ENCODE assay signal across 8 mouse cellular contexts in the genomic region with DNA sequence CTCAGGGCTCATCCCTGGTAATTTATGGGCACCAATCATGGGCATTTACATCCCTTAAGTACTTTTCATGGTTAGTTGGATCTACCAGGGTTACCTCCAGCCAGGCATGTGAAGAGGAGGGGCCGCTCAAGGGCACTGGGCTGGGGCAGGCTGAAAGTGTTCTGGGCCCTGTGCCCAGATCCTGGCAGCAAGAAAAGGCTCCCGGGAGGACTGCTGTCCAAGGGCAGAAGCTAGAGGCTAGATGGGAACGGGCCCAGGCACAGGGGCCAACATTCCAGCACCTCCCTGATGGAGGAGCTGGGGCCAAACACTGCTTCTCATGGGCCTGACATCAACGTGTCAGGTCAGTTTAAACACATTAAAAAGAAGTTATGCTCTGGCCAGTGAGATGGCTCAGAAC. TPM values are rescaled to one million over a fixed set of nuclear protein-coding genes. Genes with fewer than 3 reads are reported as not detected.
DNase-seq lines count a peak whose midpoint lies in the region; ATAC-seq and TF ChIP-seq lines count a peak whose summit lies in the region.

No protein-coding gene starts in this region.

- H3K9ac ChIP-seq in heart, postnatal 0 days (replicated peaks; ENCODE audit: low read depth, low read length), result no peak overlapping the region
- no peak overlapping the region for H3K9ac ChIP-seq in liver, embryonic 11.5 days (ENCODE audit: low read depth, low read length)

- 29% methylated on average over 4 of the region's 4 CpGs for WGBS in heart, postnatal 0 days
- WGBS in liver, embryonic 11.5 days, result 72% methylated on average over 4 of the region's 4 CpGs

- peak overlapping the region; percentile 62 for H3K27ac ChIP-seq in heart, postnatal 0 days (ENCODE audit: low read depth)
- H3K27ac ChIP-seq in liver, embryonic 11.5 days (ENCODE audit: low read depth, low read length), result no peak overlapping the region

- H3K4me1 ChIP-seq in heart, postnatal 0 days (ENCODE audit: control insufficient read depth, insufficient read depth), result no peaks in the 10 kb centered on the region
- no peaks in the 10 kb centered on the region for H3K4me1 ChIP-seq in liver, embryonic 11.5 days (replicated peaks; ENCODE audit: control insufficient read depth, insufficient read depth, low read length)

- no peak overlapping the region for H3K4me3 ChIP-seq in heart, postnatal 0 days (ENCODE audit: low read depth, low read length)
- H3K4me3 ChIP-seq in liver, embryonic 11.5 days (ENCODE audit: low read depth, low read length), result no peak overlapping the region

- H3K4me2 ChIP-seq in heart, postnatal 0 days (ENCODE audit: low read depth, low read length), result no peak overlapping the region
- H3K4me2 ChIP-seq in liver, embryonic 11.5 days, result no peak overlapping the region

- TF ChIP-seq CTCF in heart, postnatal 0 days (IDR thresholded peaks at IDR 0.05; ENCODE audit: low read depth), result no peak

- H3K27me3 ChIP-seq in heart, postnatal 0 days (ENCODE audit: control insufficient read depth, insufficient read depth, low read length), result no peaks in the 10 kb centered on the region
- H3K27me3 ChIP-seq in liver, embryonic 11.5 days (replicated peaks; ENCODE audit: control insufficient read depth, insufficient read depth, low read length), result no peaks in the 10 kb centered on the region

- DNase-seq in embryo, embryonic 10 days (ENCODE audit: low spot score), result peak; percentile 48
- DNase-seq in embryo, embryonic 9.5 days (ENCODE audit: extremely low spot score), result no peak
- peak; percentile 90 for DNase-seq in Muller cell, postnatal 12 days (ENCODE audit: inconsistent ontology term)
- peak; percentile 33 to 34 for DNase-seq in cerebellum, postnatal 36 days
- peak; percentile 80 for DNase-seq in heart, postnatal 0 days (ENCODE audit: low spot score)
- DNase-seq in lung, postnatal 10 days, result peak; percentile 44
- no peak for DNase-seq in liver
- no peak for DNase-seq in liver, embryonic 11.5 days (ENCODE audit: low spot score)

- no peaks in the 10 kb centered on the region for H3K9me3 ChIP-seq in heart, postnatal 0 days (replicated peaks; ENCODE audit: control insufficient read depth, low read length)
- no peaks in the 10 kb centered on the region for H3K9me3 ChIP-seq in liver, embryonic 11.5 days (ENCODE audit: control insufficient read depth, low read length)

- no peaks in the 10 kb centered on the region for H3K36me3 ChIP-seq in heart, postnatal 0 days (replicated peaks; ENCODE audit: control insufficient read depth, insufficient read depth, low read length)
- no peaks in the 10 kb centered on the region for H3K36me3 ChIP-seq in liver, embryonic 11.5 days (ENCODE audit: control insufficient read depth, insufficient read depth, low read length)

- ATAC-seq in heart, postnatal 0 days (ENCODE audit: insufficient read depth, low read depth), result peak; percentile 97
- ATAC-seq in liver, embryonic 11.5 days (replicated peaks; ENCODE audit: low FRiP score), result no peak

- no peak for TF ChIP-seq EP300 in heart, postnatal 0 days (IDR thresholded peaks at IDR 0.05; ENCODE audit: low read depth)

RNA-seq across cellular contexts. Expression of gene 9530068E07Rik, which starts 51.0 kb away (rescaled TPM):
- total RNA-seq in heart, postnatal 0 days (2014; rRNA removed; ENCODE audit: low replicate concordance), result 149 and 200 TPM in 2 replicates
- polyA plus RNA-seq in heart, postnatal 0 days (2015; fragmentation: Nextera tagmentation; extraction: Ambion mirVana), result 133 and 134 TPM in 2 replicates
- polyA plus RNA-seq in liver, embryonic 11.5 days (2014; fragmentation: Nextera tagmentation; extraction: Ambion mirVana), result 124 and 141 TPM in 2 replicates

Comparison
In these comparisons a context has a peak if more than half of its experiments do, and no peak if none do; other contexts are left out.
1. DNase-seq: peak in embryo, embryonic 10 days (single experiment), Muller cell, postnatal 12 days (single experiment), cerebellum, postnatal 36 days (2 of 2), heart, postnatal 0 days (single experiment) and lung, postnatal 10 days (single experiment); none in embryo, embryonic 9.5 days (single experiment), liver (single experiment) and liver, embryonic 11.5 days (single experiment).